Mouse (Mus musculus) neural tube, embryonic 11.5 days (tissue): ENCODE measurements at regions not wholly inside any gene's neighbourhood (a gene's known extent, or its start where the extent isn't known, plus 50 kb on each side); places are given as distances from the start of the nearest gene placed in this dataset.

Experiments
- ATAC-seq: fragments of 200-750 bp; cut with Nextera tagmentation; 2 replicates; pipeline ENCODE4 v1.8.0; 2017; ENCODE audit warnings: moderate number of reproducible peaks, mild to moderate bottlenecking, moderate TSS enrichment, moderate library complexity; ENCODE audit not compliant: insufficient read depth, low FRiP score, low TSS enrichment
- DNase-seq: peaks from one replicate; pipeline ENCODE4 v3.0.0-alpha.2; 2015; ENCODE audit warnings: low spot score
- H3K27ac ChIP-seq: fragments of 300-500 bp; sonication (generic); 2 replicates; pipeline ENCODE4 v1.5.1; 2014; ENCODE audit warnings: low read depth, mild to moderate bottlenecking, low read length
- H3K27me3 ChIP-seq: fragments of 300-500 bp; sonication (generic); 2 replicates; pipeline ENCODE4 v1.6.1; 2014; ENCODE audit warnings: mild to moderate bottlenecking, low read length, mixed read lengths; ENCODE audit not compliant: control insufficient read depth, insufficient read depth
- H3K36me3 ChIP-seq: fragments of 300-500 bp; sonication (generic); 2 replicates; pipeline ENCODE4 v1.6.1; 2014; ENCODE audit warnings: mild to moderate bottlenecking, low read length, moderate library complexity, mixed read lengths; ENCODE audit not compliant: control insufficient read depth, insufficient read depth
- H3K4me1 ChIP-seq: fragments of 300-500 bp; sonication (generic); 2 replicates; pipeline ENCODE4 v1.6.1; 2014; ENCODE audit warnings: low read length, mixed read lengths; ENCODE audit not compliant: control insufficient read depth, insufficient read depth
- H3K4me2 ChIP-seq: fragments of 300-500 bp; sonication (generic); 2 replicates; pipeline ENCODE4 v1.6.1; 2014; ENCODE audit warnings: low read depth, mild to moderate bottlenecking, moderate library complexity
- H3K4me3 ChIP-seq: fragments of 300-500 bp; sonication (generic); 2 replicates; pipeline ENCODE4 v1.5.1; 2014; ENCODE audit warnings: low read depth, low read length
- H3K9ac ChIP-seq: fragments of 300-500 bp; sonication (generic); 2 replicates; pipeline ENCODE4 v1.6.1; 2014; ENCODE audit warnings: mild to moderate bottlenecking, low read length
- H3K9me3 ChIP-seq: fragments of 300-500 bp; sonication (generic); 2 replicates; pipeline ENCODE4 v1.6.1; 2016; ENCODE audit warnings: low read length; ENCODE audit not compliant: control insufficient read depth
- WGBS: fragments of 180-500 bp; shearing (Covaris S2); extraction: QIAGEN DNeasy Blood & Tissue Kit; methylation state at CpG from one replicate; pipeline ENCODE4 v1.1.7; 2014; 5-methylcytosine and 5-hydroxymethylcytosine counted together

DNA sequence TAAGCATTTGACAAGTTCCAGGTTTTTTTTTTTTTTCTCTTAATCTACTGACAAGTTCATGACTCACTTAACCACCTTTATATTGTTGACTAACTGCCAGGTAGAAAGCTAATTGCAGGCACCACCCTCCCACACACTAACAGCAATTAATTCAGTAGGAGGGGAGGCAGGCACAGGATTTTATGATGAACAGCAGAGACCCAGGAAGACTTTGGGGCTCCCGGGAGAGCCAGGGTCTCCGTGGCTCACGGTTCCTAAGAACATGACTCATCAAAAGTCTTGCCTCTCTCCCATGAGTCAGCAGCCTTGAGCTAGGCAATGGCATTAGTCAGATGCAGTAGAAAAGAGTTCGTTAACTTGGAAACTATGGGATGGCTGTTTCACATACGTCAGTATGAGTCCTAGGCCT lies 77.7 kb downstream of the Phlda1 start:
- DNase-seq (no peak), ATAC-seq (no peak)
- Histone ChIP-seq H3K27me3 (no peaks in the 10 kb centered on the region), H3K4me1 (no peaks in the 10 kb centered on the region), H3K9ac (no peak overlapping the region), H3K9me3 (no peaks in the 10 kb centered on the region), H3K4me3 (no peak overlapping the region), H3K4me2 (no peak overlapping the region), H3K36me3 (no peaks in the 10 kb centered on the region), H3K27ac (no peak overlapping the region)
- 89% methylated on average over 5 of the region's 5 CpGs for whole genome bisulfite sequencing

DNA sequence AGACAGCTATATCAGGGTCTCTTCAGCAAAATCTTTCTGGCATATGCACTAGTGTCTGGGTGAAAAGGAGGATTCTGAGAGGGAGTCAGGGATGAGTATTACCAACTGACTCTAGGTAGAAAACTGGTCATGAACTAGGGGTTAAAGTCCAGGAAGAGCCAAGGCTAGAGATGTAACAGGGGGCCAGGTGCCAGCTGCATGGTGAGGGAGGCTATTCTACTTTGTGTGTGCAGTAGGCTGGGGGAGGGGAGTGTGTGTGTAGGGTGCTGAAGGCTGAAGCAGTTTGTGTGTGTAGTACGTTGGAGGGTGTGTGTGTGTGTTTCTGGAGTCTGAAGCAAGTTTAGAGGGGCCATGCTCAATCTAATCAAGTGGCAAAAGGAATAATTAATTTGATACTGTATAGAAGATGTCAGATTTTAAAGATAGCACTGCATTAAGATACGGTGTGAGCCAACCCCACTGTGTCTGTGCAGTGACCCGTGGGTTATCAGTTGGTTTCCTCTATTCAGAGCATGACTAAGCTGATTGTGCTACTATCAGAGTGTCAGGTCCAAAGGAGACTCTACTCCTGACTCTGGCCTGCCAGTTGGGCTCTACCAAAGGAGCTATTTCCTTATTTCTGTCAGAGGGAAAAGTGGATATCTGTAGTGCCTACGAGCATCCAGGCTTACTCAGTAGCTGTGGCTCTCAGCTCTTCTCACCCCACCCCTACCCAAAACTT lies 82.0 kb downstream of the Phlda1 start:
- H3K4me2 ChIP-seq, result no peak overlapping the region
- DNase-seq (no peak), ATAC-seq (no peak)
- no peaks in the 10 kb centered on the region for H3K4me1 ChIP-seq
- H3K27ac ChIP-seq, result no peak overlapping the region
- no peaks in the 10 kb centered on the region for H3K27me3 ChIP-seq
- H3K36me3 ChIP-seq, result no peaks in the 10 kb centered on the region
- H3K9ac ChIP-seq, result no peak overlapping the region
- no peaks in the 10 kb centered on the region for H3K9me3 ChIP-seq
- H3K4me3 ChIP-seq, result no peak overlapping the region
- WGBS, result 54% methylated on average over 4 of the region's 4 CpGs

DNA sequence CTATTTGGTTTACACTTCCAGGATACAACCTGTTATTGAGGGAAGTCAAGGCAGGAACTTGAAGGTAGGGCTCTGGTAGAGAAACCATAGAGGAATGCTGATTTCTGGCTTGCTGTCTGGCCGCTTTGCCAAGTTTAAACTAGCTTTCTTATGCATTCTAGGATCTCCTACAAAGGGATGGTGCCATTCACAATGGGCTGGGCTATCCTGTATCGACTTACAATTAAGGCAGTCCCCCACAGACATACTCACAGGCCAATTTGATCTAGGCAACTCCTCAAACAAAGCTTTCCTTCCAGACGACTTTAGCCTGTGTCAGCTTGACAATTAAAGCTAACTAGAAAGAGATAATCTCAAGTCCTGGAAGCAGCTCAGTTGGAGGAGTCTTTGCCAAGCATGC lies 83.1 kb downstream of the Phlda1 start:
- WGBS, result 67% methylated on average over 3 of the region's 3 CpGs

DNA sequence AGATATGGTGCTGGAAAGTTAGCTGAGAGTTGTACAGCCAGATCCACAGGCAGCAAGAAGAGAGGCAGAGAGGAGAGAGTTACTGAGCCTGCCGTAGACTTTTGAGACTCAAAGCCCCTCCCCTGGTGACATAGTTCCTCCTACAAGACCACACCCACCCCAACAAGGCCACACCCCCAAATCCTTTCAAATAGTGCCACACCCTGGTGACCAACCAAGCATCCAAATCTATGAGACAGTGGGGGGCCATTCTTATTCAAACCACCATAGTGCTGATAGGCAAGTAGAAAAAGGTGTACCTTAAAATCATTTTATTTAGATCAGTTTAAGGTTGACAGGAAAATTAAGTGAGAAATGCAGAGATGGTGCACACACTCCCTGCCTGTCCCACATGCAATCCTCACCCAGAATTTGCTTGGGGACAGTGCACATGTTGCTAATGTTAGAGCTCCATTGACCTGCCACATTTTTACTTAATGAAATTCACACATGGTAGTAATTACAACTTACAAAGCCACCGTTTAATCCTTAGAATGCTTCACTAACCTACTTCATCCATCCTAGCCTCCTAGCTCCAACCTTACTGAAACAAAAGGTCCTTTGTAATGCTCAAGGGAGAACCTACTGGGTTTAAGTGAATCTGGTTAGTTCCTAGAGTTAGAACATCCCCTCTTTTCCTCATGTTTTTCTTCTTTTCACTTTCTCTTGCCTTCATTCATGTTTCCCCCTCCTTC lies 86.5 kb downstream of the Phlda1 start:
- H3K4me3 ChIP-seq, result no peak overlapping the region
- H3K4me1 ChIP-seq, result no peaks in the 10 kb centered on the region
- no peaks in the 10 kb centered on the region for H3K27me3 ChIP-seq
- no peaks in the 10 kb centered on the region for H3K9me3 ChIP-seq
- WGBS, result 65% methylated on average over 2 of the region's 2 CpGs
- no peak overlapping the region for H3K9ac ChIP-seq
- ATAC-seq (no peak), DNase-seq (no peak)
- no peaks in the 10 kb centered on the region for H3K36me3 ChIP-seq
- H3K4me2 ChIP-seq, result no peak overlapping the region
- H3K27ac ChIP-seq, result no peak overlapping the region

More for the DNA sequence above, 83.1 kb downstream of the Phlda1 start:
- Histone ChIP-seq H3K27ac (no peak overlapping the region), H3K4me1 (no peaks in the 10 kb centered on the region), H3K4me2 (no peak overlapping the region), H3K9ac (no peak overlapping the region), H3K27me3 (no peaks in the 10 kb centered on the region), H3K4me3 (no peak overlapping the region), H3K9me3 (no peaks in the 10 kb centered on the region), H3K36me3 (no peaks in the 10 kb centered on the region)
- DNase-seq (no peak), ATAC-seq (no peak)

DNA sequence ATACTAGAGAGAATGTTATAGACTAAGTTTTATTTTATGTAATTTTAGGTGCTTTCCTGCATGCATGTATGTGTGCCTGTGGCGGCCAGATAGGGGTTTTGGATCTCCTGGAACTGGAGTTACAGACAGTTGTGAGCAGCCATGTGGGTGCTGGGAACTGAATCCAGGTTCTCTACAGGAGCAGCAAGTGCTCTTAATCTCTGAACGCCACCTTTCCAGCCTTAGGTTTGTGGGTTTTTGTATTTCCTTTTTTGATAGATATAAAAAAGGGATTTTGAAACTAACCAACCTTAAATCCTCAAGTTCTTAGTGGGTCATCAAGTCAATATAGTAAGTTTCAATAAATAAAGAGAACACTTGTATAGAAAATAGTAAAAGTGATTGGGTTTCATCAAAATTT lies 87.2 kb downstream of the Phlda1 start:
- no peaks in the 10 kb centered on the region for H3K27me3 ChIP-seq
- H3K4me1 ChIP-seq, result no peaks in the 10 kb centered on the region
- ATAC-seq, result no peak
- H3K36me3 ChIP-seq, result no peaks in the 10 kb centered on the region
- H3K4me3 ChIP-seq, result no peak overlapping the region
- no peak overlapping the region for H3K9ac ChIP-seq
- WGBS, result 92% methylated on average over 2 of the region's 2 CpGs
- no peak for DNase-seq
- H3K4me2 ChIP-seq, result no peak overlapping the region
- H3K27ac ChIP-seq, result no peak overlapping the region
- no peaks in the 10 kb centered on the region for H3K9me3 ChIP-seq

DNA sequence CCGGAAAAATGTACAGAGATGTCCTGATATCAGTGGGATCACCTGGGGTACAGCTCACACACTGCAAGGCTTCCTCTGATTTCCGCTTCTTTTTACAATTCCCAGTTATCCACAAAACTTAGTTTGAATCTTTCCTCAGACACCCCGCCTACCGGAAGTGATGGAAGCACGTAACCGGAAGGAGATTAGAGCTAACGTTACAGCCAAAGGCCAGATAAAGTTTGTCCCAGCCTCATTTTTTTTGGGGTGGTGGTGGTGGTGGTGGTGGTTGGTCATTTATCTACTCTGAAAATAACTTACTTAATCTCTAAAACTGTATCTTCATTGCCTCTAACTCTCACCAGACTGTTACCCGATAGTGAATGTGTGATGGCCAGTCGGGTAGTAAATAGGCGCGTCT lies 88.1 kb downstream of the Phlda1 start:
- WGBS, result 95% methylated on average over 11 of the region's 11 CpGs
- H3K9ac ChIP-seq, result no peak overlapping the region
- H3K4me3 ChIP-seq, result no peak overlapping the region
- H3K36me3 ChIP-seq, result no peaks in the 10 kb centered on the region
- DNase-seq, result no peak
- no peaks in the 10 kb centered on the region for H3K4me1 ChIP-seq
- H3K27ac ChIP-seq, result no peak overlapping the region
- no peak for ATAC-seq
- H3K9me3 ChIP-seq, result no peaks in the 10 kb centered on the region
- no peaks in the 10 kb centered on the region for H3K27me3 ChIP-seq
- no peak overlapping the region for H3K4me2 ChIP-seq

DNA sequence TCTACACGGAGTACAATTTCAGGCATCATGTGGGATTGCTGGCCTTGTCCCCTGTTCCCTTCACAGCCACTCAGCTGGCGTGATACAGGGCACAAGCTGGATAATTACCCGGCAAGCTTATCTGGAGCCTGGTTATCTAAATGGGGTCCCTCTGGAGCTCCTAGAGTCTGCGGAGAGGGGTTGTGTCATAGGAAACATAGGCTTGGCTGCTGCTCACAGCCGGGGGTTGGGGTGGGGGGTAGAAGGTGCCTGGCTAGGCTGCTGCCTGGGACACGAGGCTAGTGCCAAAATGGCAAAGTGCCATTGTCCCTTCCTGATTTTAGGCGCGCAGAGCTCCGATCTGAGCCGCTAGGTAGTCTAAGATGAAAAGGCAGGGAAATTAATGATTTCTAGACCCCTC lies 88.6 kb downstream of the Phlda1 start:
- Histone ChIP-seq H3K27me3 (no peaks in the 10 kb centered on the region), H3K27ac (no peak overlapping the region), H3K9me3 (no peaks in the 10 kb centered on the region), H3K4me3 (no peak overlapping the region), H3K4me1 (no peaks in the 10 kb centered on the region), H3K36me3 (no peaks in the 10 kb centered on the region), H3K9ac (no peak overlapping the region), H3K4me2 (no peak overlapping the region)
- ATAC-seq (no peak), DNase-seq (no peak)
- WGBS, result 86% methylated on average over 10 of the region's 10 CpGs

DNA sequence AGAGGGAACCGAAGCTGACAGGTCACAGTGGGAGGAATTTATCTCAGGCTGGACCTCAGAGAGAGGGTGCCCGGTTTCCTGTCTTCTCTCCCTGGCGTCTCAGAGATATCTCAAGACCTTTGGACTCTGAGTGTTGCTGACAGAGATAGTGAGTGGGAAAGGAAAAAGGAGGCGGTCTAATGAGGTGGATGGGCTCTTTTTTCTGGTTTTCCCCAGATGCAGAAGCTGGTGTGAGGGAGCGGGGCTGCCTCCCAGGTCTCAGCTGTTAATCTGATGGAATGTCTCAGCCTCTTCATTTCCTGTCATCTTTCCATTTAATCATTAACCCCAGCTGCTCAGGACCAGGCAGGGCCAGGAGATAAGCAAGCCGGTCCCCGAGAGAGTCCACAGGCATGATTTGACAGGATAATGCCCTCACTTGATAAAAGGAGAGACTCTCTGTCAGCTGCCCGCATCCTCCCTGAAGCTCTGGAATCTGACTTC lies 89.5 kb downstream of the Phlda1 start:
- DNase-seq, result no peak
- no peak for ATAC-seq
- WGBS, result 69% methylated on average over 8 of the region's 8 CpGs

DNA sequence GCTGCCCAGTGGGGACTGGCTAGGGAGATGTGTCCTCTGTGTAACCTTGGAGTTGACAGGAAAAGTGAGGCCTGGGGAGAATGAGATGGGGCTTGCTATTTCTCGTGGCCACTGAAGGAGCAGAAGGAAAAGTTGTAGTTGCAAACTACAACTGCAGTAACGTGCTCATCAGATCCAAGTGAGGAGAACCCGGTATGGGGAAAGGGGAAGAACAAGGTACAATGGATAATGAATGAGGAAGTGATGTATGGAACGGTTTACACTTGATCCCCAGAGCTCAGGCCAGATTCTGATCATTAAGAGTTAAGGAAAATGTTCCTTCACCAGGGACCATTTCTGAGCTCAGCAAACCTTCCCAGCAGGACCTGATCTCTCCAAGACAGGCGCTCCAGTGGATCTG lies 92.6 kb downstream of the Phlda1 start:
- no peaks in the 10 kb centered on the region for H3K36me3 ChIP-seq
- no peak for ATAC-seq
- H3K4me2 ChIP-seq, result no peak overlapping the region
- no peak for DNase-seq
- H3K4me3 ChIP-seq, result no peak overlapping the region
- no peak overlapping the region for H3K9ac ChIP-seq
- H3K9me3 ChIP-seq, result no peaks in the 10 kb centered on the region
- no peak overlapping the region for H3K27ac ChIP-seq
- H3K4me1 ChIP-seq, result 0 out of 2 replicates have a peak, but pooled peaks cover 3% of the 10 kb centered on the region
- no peaks in the 10 kb centered on the region for H3K27me3 ChIP-seq
- WGBS, result 85% methylated on average over 5 of the region's 5 CpGs

More for the DNA sequence above, 89.5 kb downstream of the Phlda1 start:
- Histone ChIP-seq H3K4me1 (0 out of 2 replicates have a peak, but pooled peaks cover 1% of the 10 kb centered on the region), H3K27me3 (no peaks in the 10 kb centered on the region), H3K4me2 (no peak overlapping the region), H3K9me3 (no peaks in the 10 kb centered on the region), H3K4me3 (no peak overlapping the region), H3K36me3 (no peaks in the 10 kb centered on the region), H3K27ac (no peak overlapping the region), H3K9ac (no peak overlapping the region)
